Mouse (Mus musculus): ENCODE results near the gene Adamts9.

Gene Adamts9

DNA sequence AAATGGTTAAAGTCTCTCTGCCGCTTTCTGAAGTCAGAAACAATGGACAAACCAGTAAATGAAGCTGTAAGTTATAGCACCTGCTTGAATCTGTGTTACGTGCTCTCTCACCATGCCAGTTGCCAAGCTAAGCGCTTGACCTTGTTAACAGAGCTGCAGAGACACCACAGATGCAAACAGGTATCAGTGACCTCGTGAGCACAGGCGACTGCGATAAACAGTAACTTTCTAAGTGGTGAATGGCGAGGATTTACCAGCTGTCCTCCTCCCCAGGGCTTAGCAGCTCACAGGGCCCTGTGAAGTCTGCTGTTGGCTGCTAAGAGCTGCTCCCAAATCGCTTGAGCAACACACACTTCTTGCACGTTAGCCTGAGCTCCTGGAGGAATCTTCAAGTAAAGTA is 80.7 kb downstream of the Adamts9 start:
- no peak for DNase-seq (ENCODE audit: low spot score in 2 of 2)

DNA sequence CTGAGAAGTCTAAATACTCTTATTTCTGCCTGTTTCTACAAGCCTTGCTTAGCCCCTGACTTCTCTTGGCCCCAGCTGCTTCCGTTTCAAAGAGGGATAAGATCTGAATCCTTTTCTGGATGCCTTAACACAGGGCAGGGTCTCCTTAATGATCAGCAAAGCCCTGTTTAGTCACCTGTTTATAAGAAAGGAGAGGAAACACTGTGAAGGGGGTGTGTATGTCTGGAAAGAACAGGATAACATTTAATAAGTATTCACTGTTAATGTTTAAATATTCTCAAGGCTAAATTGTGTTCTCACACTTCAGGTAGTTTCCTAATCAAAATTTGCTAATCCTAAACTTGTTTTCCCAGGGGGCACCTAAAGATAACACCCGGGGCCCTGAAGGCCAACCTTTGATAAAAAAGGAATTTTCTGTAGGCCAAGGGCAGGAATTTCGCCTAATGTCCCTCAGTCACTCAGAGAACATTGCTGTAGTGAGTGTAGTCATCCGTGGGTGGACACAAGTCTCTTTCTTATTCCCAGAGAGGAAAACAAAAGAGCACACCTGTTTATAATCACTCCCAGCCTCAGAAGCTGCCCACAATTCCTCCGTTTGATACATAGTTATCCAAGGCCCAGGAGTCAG is 82.9 kb downstream of the Adamts9 start:
- no peak for DNase-seq (ENCODE audit: low spot score in 2 of 2)

DNA sequence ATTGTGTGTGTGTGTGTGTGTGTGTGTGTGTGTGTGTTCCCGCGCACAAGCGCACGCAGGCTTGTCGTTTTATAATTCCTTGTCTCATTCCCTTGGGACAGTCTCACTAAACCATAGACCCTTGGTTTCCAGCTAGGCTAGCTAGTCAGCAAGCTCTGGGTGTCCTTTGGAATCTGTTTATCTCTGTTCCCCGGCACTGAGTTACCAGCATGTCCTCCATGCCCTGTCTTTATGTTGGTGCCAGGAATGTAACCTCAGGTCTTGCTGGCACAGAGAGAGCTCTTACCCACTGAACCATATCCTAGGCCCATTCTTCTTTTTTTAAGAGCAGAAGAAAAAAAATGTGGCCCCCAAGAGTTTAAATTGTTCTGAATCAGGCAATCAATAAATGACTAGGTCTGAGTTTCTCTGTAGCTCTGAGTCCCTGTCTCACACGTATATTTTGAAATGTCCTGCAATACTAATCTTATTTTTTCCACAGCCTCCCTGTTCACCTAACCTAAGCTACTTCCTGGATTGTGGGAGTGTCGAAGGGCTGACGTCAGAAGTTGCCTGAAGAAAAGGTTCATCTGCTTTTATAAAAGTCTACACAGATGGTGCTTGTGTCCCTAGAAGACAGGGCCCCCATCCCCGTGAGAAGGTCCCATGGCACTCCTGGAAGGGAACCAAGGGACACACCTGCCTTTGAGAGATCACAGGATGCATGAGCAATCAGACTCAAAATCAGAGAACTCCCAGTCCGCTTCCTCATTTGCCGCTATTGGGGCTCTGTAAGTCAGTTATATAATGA is 84.4 kb downstream of the Adamts9 start:
- no peak for DNase-seq (ENCODE audit: low spot score in 2 of 2)

DNA sequence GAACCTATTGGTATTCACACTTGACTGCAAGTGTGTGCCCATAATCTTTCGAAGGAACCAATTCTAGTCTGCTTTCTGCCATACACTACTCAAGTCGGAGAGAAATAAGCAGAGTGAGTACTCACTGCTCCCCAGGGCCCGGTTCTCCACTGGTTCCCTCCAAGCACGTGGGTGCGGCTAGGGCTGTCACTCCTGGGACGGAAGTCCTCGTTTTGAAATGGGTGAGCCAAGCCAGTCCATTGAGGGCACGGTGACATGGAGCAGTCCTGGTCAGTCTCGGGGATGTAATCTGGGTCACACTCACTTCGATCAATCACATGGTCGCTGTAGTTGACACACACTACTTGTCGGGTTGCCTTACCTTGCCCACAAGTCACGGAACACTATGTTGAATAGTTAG is 85.5 kb downstream of the Adamts9 start:
- no peak for DNase-seq (ENCODE audit: low spot score in 2 of 2)

DNA sequence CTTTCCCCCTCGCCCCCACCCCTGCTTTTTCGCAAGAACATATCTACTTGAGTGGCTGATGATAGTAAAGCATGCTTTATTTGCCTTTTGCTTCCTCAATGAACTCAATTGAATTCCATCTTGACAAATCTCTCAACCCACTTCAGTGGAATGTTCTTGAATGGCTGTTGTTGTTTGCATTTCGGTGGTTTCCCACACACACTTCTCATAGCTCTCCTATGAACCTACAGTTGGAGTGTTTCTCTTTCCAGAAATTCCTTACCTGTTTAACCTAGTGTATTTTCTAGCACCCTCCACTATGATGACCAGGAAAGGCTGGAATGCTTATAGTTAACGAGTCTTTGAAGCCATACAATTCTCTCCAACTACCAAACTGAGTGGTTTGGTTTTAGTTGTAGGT is 88.4 kb downstream of the Adamts9 start:
- no peak for DNase-seq (ENCODE audit: low spot score in 2 of 2)

- peak; percentile 39 to 71 for DNase-seq (ENCODE audit: low spot score in 2 of 2)
These were observed 93.0 kb downstream of the Adamts9 start for GRCm38 (mm10) chr6:92850250-92850649.

GRCm38 (mm10) chr6:92849208-92849607 is 94.1 kb downstream of the Adamts9 start:
- no peak for DNase-seq (ENCODE audit: low spot score in 2 of 2)

DNA sequence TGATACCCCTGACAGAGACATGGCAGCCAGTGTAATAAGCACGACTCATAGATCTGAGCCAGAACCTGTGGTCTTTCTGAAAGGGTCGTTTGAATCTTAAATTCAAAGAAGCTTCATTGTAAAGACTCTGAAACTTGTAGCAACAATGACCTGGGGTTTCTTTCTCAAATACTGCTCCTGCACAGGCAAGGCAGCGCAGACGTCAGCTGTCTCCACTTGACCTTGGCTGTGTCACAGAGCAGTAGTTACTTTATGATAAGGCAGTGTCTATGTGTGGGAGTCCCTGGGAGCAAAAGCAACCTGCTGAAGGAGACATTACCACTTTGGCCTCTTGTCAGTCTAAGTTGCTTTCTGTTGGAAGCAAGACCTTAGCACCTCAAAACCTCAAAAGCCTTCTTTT is 96.7 kb downstream of the Adamts9 start:
- no peak for DNase-seq (ENCODE audit: low spot score in 2 of 2)

DNA sequence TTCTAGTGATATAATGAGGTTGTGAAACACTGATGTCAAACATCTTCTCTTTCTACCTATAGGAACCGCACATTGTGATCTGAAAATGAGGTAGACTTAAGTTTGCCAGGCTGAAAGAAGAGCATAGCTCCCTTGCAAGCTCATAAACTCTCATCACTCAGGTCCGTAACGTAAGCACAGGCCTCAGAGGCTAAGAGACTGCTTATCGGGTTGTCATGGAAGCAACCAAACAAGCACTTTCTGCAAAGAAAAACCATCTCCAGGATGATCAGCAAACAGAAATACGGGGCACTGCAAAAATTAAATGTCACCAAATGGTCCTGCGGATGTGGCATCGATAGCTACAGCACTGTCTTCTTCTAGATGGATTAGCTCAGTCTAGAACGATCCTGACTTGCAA is 97.4 kb downstream of the Adamts9 start:
- DNase-seq (ENCODE audit: low spot score in 2 of 2) = no peak

- DNase-seq (ENCODE audit: low spot score in 2 of 2) = no peak
These were observed 99.8 kb downstream of the Adamts9 start for GRCm38 (mm10) chr6:92843474-92843873.

GRCm38 (mm10) chr6:92842000-92842399 is 101.3 kb downstream of the Adamts9 start:
- no peak for DNase-seq (ENCODE audit: low spot score in 2 of 2)

DNA sequence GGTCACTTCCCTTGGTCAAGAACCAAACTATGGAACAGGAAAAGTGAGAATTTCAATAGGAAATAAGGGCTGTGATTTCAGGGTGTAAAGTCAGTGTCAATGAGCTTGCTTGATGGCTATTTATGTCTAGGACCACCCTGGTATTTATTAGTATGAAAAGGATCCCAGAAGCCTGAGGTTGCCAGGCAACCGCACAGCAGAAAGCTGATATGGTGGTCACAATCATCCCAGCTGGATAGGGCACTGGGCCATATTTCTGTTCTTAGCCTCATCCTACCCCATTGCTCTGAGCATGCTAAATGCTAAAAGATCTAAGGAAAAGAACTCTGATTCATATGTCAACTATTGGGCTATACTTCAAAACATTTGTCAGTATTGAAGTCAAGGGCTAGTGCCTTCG is 112.2 kb downstream of the Adamts9 start:
- DNase-seq (ENCODE audit: low spot score in 2 of 2) = no peak

GRCm38 (mm10) chr6:92829148-92829547 is 114.1 kb downstream of the Adamts9 start:
- DNase-seq (ENCODE audit: low spot score in 2 of 2) = no peak

GRCm38 (mm10) chr6:92827360-92827759 is 115.9 kb downstream of the Adamts9 start:
- DNase-seq (ENCODE audit: low spot score in 2 of 2) = no peak

DNA sequence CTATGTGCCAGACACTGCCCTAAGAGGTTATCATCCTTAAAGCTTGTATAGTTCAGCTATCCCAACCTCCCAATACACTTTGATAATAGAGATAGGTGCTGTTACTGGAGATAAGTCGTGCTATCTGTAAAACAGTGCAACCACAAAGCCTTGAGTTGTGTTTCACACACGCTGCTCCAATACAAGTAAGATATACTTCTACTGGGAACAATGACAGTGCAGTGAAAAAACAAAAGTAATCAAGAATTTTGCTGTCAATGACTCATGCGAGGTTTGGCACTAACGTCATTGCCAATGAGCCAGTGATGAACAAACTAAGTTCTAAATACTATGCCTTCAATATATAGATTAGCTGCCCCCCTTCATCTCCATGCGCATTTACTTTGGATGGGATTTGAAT is 116.7 kb downstream of the Adamts9 start:
- no peak for DNase-seq (ENCODE audit: low spot score in 2 of 2)

GRCm38 (mm10) chr6:92823991-92824390 is 119.3 kb downstream of the Adamts9 start:
- DNase-seq (ENCODE audit: low spot score in 2 of 2) = no peak

- no peak for DNase-seq (ENCODE audit: low spot score in 2 of 2)
These were observed 121.3 kb downstream of the Adamts9 start for GRCm38 (mm10) chr6:92822006-92822405.

- DNase-seq (ENCODE audit: low spot score in 2 of 2) = no peak
These were observed 121.7 kb downstream of the Adamts9 start for GRCm38 (mm10) chr6:92821606-92822005.

GRCm38 (mm10) chr6:92817661-92818060 is 125.6 kb downstream of the Adamts9 start:
- no peak for DNase-seq (ENCODE audit: low spot score in 2 of 2)

DNA sequence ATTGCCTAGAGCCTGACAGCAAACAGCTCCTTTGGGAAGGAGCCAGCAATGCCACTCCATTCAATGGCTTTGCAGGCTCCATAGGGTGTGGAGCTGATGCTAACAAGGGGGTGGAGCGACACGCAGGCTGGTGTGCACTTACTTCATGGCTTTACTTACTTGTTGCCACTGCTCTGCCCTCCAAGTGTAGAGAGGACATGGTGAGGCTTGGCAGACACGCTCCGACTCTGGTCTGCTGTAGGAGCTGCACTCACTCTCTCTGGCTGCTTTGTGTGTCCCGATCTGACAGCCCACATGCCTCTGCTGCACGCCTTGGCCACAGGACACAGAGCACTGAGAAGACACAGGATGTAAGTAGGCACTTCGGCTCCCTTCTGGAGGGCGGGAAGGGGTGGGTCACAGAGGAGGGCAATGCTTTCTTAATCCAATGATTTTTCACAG is 127.0 kb downstream of the Adamts9 start, which contains the start of gene A730049H05Rik:
A730049H05Rik (plus strand) TSS at position 168 of the 441 bp plus-strand sequence.
- no peak for DNase-seq (ENCODE audit: low spot score in 2 of 2)

- DNase-seq (ENCODE audit: low spot score in 2 of 2) = no peak
These were observed 130.5 kb downstream of the Adamts9 start for GRCm38 (mm10) chr6:92812702-92813370.

GRCm38 (mm10) chr6:92811566-92811965 is 131.7 kb downstream of the Adamts9 start:
- no peak for DNase-seq (ENCODE audit: low spot score in 2 of 2)

DNA sequence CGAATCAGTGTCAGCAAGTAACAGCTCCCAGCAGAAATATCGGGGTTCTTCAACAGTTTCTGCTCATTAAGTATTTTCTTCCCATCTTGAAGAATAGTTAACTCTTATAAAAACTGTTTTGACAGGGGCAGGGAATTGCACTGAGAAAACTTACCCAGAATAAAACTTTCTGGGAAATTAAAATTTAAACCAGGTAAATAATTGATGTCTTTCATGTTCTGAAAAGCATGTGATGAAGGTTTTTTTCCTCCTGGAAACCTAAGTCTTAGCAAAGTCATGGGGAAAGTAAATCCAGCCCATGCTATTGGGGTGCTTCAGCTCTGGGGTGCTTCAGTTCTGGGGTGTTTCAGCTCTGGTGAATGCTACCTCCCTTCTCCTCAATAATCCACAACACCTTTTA is 132.7 kb downstream of the Adamts9 start:
- DNase-seq (ENCODE audit: low spot score in 2 of 2) = no peak

All from right cerebral cortex, adult 2 months (tissue).